14 mouse cellular contexts compared by ENCODE assay signal in the genomic region with DNA sequence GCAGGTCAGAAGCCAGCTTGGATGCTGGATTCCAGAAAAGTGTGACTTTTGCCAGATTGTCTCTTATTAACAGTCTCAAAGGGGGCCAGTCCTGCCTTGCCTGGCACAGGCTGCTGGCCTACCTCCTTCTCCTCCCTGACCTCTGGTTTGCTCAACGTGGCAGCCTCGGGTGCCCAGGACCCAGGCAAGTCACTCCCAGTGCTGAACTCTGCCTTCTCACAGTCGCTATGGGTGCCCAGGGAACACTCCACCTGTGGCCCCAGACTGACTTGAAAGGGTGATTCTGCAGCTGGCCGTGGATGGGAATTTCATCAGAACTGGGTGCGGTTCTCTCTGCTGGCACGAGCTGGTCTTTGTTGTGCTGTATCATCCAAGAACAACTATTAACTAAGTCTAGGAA.
DNase-seq lines count a peak whose midpoint lies in the region; ATAC-seq and TF ChIP-seq lines count a peak whose summit lies in the region.
"Had no signal": no experiment of that assay in that cellular context is flagged by ENCODE, and none has a peak within 500 bp of the region (broad histone marks: within the 10 kb centered on the region; RNA-seq: fewer than 3 reads in every experiment).

No protein-coding gene starts in this region.

- 0 out of 2 replicates have a peak overlapping the region, but pooled peaks have one; percentile 6 for H3K4me2 ChIP-seq in intestine, postnatal 0 days (replicated peaks; ENCODE audit: low read depth)
- no peak overlapping the region for H3K4me2 ChIP-seq in forebrain, embryonic 11.5 days (ENCODE audit: low read depth, low read length, severe bottlenecking)
- H3K4me2 ChIP-seq: embryonic facial prominence, embryonic 12.5 days; forebrain, embryonic 15.5 days; midbrain, embryonic 12.5 days; neural tube, embryonic 12.5 days had no signal

- peak overlapping the region; percentile 65 for H3K27ac ChIP-seq in kidney, adult 2 months (ENCODE audit: insufficient read depth, low read depth, low read length)
- H3K27ac ChIP-seq in intestine, postnatal 0 days (ENCODE audit: low read depth, low read length): peak overlapping the region; percentile 79
- H3K27ac ChIP-seq in forebrain, embryonic 11.5 days (ENCODE audit: low read depth, low read length): no peak overlapping the region
- H3K27ac ChIP-seq: embryonic facial prominence, embryonic 12.5 days; forebrain, embryonic 15.5 days; midbrain, embryonic 12.5 days; neural tube, embryonic 12.5 days had no signal

- ATAC-seq in intestine, postnatal 0 days: peak; percentile 72
- ATAC-seq in forebrain, embryonic 11.5 days (replicated peaks; ENCODE audit: low FRiP score): no peak
- ATAC-seq: forebrain, embryonic 15.5 days had no signal

- H3K36me3 ChIP-seq in kidney, adult 2 months (ENCODE audit: control insufficient read depth, insufficient read depth, low read length): no peaks in the 10 kb centered on the region
- no peaks in the 10 kb centered on the region; the same call in 1 of the 2 replicates for H3K36me3 ChIP-seq in intestine, postnatal 0 days (ENCODE audit: control insufficient read depth, insufficient read depth)
- no peaks in the 10 kb centered on the region for H3K36me3 ChIP-seq in forebrain, embryonic 11.5 days (ENCODE audit: control insufficient read depth, insufficient read depth, low read length)
- H3K36me3 ChIP-seq: embryonic facial prominence, embryonic 12.5 days; forebrain, embryonic 15.5 days; midbrain, embryonic 12.5 days; neural tube, embryonic 12.5 days had no signal

- TF ChIP-seq POLR2A in kidney, adult 2 months (IDR thresholded peaks at IDR 0.05; ENCODE audit: low read depth, low read length): no peak

- DNase-seq in adrenal gland, postnatal 14 days: peak; percentile 62
- DNase-seq in adrenal gland, adult 8-10 months: no peak
- DNase-seq in kidney, adult 2 months: peak; percentile 88
- no peak for DNase-seq in kidney, postnatal 10 days
- DNase-seq in skeletal muscle tissue, adult 2 months (ENCODE audit: low read depth, low spot score): peak; percentile 73
- DNase-seq in retina, embryonic 14.5 days (ENCODE audit: low spot score): no peak
- no peak for DNase-seq in forebrain, embryonic 11.5 days (ENCODE audit: low spot score)
- DNase-seq: cerebellum, postnatal 14 days; right cerebral cortex, adult 18-20 months had no signal

- no peak overlapping the region for H3K9ac ChIP-seq in intestine, postnatal 0 days (ENCODE audit: low read depth, low read length)
- H3K9ac ChIP-seq in forebrain, embryonic 11.5 days (ENCODE audit: low read length): no peak overlapping the region
- H3K9ac ChIP-seq: embryonic facial prominence, embryonic 12.5 days; forebrain, embryonic 15.5 days; midbrain, embryonic 12.5 days; neural tube, embryonic 12.5 days had no signal

- H3K9me3 ChIP-seq in intestine, postnatal 0 days (ENCODE audit: control insufficient read depth): no peaks in the 10 kb centered on the region
- no peaks in the 10 kb centered on the region for H3K9me3 ChIP-seq in forebrain, embryonic 11.5 days (ENCODE audit: control insufficient read depth, low read length)
- H3K9me3 ChIP-seq: embryonic facial prominence, embryonic 12.5 days; forebrain, embryonic 15.5 days; midbrain, embryonic 12.5 days; neural tube, embryonic 12.5 days had no signal

- no peak overlapping the region for H3K4me3 ChIP-seq in kidney, adult 2 months (ENCODE audit: insufficient read depth, low read depth, low read length)
- no peak overlapping the region for H3K4me3 ChIP-seq in intestine, postnatal 0 days (ENCODE audit: low read depth, low read length)
- no peak overlapping the region for H3K4me3 ChIP-seq in forebrain, embryonic 11.5 days (ENCODE audit: low read depth, low read length)
- H3K4me3 ChIP-seq: embryonic facial prominence, embryonic 12.5 days; forebrain, embryonic 15.5 days; midbrain, embryonic 12.5 days; neural tube, embryonic 12.5 days had no signal

- WGBS in kidney, adult 2 months: 33% methylated on average over 6 of the region's 6 CpGs
- 38% methylated on average over 6 of the region's 6 CpGs for WGBS in intestine, postnatal 0 days
- WGBS in forebrain, embryonic 11.5 days: 84% methylated on average over 6 of the region's 6 CpGs

- TF ChIP-seq CTCF in kidney, adult 2 months (conservative IDR thresholded peaks at IDR 0.05; ENCODE audit: insufficient read depth, insufficient read length, low read depth, low read length): no peak
- no peak for TF ChIP-seq CTCF in intestine, postnatal 0 days (IDR thresholded peaks at IDR 0.05; ENCODE audit: low read depth)

- peaks cover 42% of the 10 kb centered on the region for H3K4me1 ChIP-seq in kidney, adult 2 months (ENCODE audit: control insufficient read depth, insufficient read depth, low read length)
- H3K4me1 ChIP-seq in intestine, postnatal 0 days (replicated peaks; ENCODE audit: control insufficient read depth, insufficient read depth, low read length): peaks cover 15% of the 10 kb centered on the region; the same call in 1 of the 2 replicates
- no peaks in the 10 kb centered on the region for H3K4me1 ChIP-seq in forebrain, embryonic 11.5 days (replicated peaks; ENCODE audit: control insufficient read depth, insufficient read depth, low read length)
- H3K4me1 ChIP-seq: forebrain, embryonic 15.5 days had no signal

- no peaks in the 10 kb centered on the region for H3K27me3 ChIP-seq in kidney, adult 2 months (replicated peaks; ENCODE audit: control insufficient read depth, insufficient read depth, low read length)
- no peaks in the 10 kb centered on the region for H3K27me3 ChIP-seq in intestine, postnatal 0 days (replicated peaks; ENCODE audit: control insufficient read depth, insufficient read depth, low read length)
- no peaks in the 10 kb centered on the region for H3K27me3 ChIP-seq in forebrain, embryonic 11.5 days (ENCODE audit: control insufficient read depth, insufficient read depth, low read length)
- H3K27me3 ChIP-seq: embryonic facial prominence, embryonic 12.5 days; forebrain, embryonic 15.5 days; midbrain, embryonic 12.5 days; neural tube, embryonic 12.5 days had no signal

Comparison
In these comparisons a context has a peak if more than half of its experiments do, and no peak if none do; other contexts are left out.
1. DNase-seq: peak in adrenal gland, postnatal 14 days (single experiment), kidney, adult 2 months (single experiment) and skeletal muscle tissue, adult 2 months (single experiment); none in adrenal gland, adult 8-10 months (single experiment), kidney, postnatal 10 days (single experiment), retina, embryonic 14.5 days (single experiment) and forebrain, embryonic 11.5 days (single experiment).